Mouse (Mus musculus): ENCODE data around the gene Akt1. TPM values are rescaled to one million over a fixed set of nuclear protein-coding genes. Genes with fewer than 3 reads are reported as not detected.
A peak's percentile ranks its signal among the peaks of the same experiment; 100 is the strongest.

Akt1 gene
- polyA plus RNA-seq, 1 experiment from 2014 or later: 121 TPM

DNA sequence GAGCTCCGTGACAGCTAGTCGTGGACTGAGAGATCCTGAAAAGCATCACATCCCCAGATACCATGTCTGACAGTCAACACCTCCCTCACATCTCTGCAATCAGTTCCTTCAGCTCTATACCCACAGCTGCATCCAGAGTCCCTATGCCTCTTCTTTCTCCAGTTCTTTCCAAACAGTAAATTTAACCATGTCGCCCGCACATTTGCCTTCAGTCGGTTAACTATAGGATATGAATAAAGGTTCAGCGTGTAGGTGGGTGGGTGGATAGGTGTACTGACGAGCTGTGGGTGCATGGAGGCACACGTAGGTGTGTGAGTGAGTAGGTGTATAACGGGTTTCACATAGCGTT, 19.4 kb upstream of the Akt1 start:
- Histone ChIP-seq H3K36me3 (ENCODE audit: control insufficient read depth, insufficient read depth) (no peaks in the 10 kb centered on the region), H3K9me3 (ENCODE audit: control insufficient read depth) (no peaks in the 10 kb centered on the region), H3K4me3 (ENCODE audit: low read depth, low read length) (peak overlapping the region; percentile 58; the same call in 1 of the 2 replicates), H3K4me2 (replicated peaks; ENCODE audit: low read depth) (peak overlapping the region; percentile 85), H3K4me1 (replicated peaks; ENCODE audit: control insufficient read depth, insufficient read depth, low read length) (peaks cover 8% of the 10 kb centered on the region; the same call in 1 of the 2 replicates), H3K27me3 (replicated peaks; ENCODE audit: control insufficient read depth, insufficient read depth, low read length) (no peaks in the 10 kb centered on the region), H3K27ac (ENCODE audit: low read depth, low read length) (0 out of 2 replicates have a peak overlapping the region, but pooled peaks have one; percentile 65), H3K9ac (ENCODE audit: low read depth, low read length) (peak overlapping the region; percentile 88; the same call in 1 of the 2 replicates)
- 82% methylated on average over 10 of the region's 10 CpGs for WGBS
- ATAC-seq: no peak
- no peak for TF ChIP-seq CTCF (IDR thresholded peaks at IDR 0.05; ENCODE audit: low read depth)

DNA sequence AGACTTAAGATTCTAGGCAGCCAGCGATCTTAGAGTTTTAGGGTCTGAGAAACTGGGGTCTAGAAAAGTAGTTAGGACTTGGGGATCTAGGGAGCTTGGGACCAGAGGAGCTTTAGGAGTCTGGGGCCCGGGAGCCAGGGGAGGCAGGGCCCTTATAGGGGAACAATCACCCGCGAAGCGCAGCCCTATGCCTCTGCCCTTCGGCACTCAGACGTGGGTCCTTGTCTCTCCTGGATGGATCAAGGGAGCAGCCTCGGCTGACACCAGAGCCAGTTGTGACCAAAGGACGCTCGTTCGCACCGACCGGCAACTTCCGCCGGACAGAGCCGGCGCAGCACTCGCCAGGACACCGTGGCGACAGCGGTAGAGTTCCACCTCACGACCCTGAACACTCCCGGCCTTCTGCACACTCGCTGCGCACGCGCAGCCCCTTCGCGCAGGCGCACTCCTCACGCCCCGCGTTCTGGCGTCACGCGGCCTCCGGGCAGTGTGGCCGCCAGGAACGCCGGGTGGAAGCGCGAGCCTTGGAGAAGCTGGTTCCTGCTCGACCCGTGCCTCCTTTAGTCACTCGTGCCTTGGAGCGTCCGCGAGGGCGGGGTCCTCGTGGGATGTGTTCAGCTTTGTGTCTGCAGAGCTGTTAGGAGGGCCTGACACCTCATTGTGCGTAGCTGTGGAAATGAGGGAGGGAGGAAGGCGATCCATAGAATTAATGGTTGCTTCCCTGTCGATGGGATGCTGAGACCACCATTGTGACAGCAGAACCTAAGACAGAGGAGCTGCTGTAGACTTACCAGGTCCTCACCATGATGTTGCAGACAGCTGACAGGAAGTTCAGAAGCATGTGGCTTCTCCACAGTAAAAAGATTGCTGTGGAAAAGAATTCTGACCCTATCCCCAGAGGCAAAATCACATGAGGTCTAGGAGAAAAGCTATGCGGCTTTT, 18.8 kb upstream of the Akt1 start:
- Histone ChIP-seq H3K36me3 (ENCODE audit: control insufficient read depth, insufficient read depth) (no peaks in the 10 kb centered on the region), H3K4me3 (ENCODE audit: low read depth, low read length) (peak overlapping the region; percentile 58), H3K4me2 (replicated peaks; ENCODE audit: low read depth) (peak overlapping the region; percentile 85), H3K27me3 (replicated peaks; ENCODE audit: control insufficient read depth, insufficient read depth, low read length) (no peaks in the 10 kb centered on the region), H3K9ac (ENCODE audit: low read depth, low read length) (peak overlapping the region; percentile 88), H3K27ac (ENCODE audit: low read depth, low read length) (peak overlapping the region; percentile 65), H3K4me1 (replicated peaks; ENCODE audit: control insufficient read depth, insufficient read depth, low read length) (peaks cover 8% of the 10 kb centered on the region; the same call in 1 of the 2 replicates), H3K9me3 (ENCODE audit: control insufficient read depth) (no peaks in the 10 kb centered on the region)
- TF ChIP-seq CTCF (IDR thresholded peaks at IDR 0.05; ENCODE audit: low read depth): no peak
- ATAC-seq: peak; percentile 94
- WGBS: 2% methylated on average over 54 of the region's 54 CpGs

DNA sequence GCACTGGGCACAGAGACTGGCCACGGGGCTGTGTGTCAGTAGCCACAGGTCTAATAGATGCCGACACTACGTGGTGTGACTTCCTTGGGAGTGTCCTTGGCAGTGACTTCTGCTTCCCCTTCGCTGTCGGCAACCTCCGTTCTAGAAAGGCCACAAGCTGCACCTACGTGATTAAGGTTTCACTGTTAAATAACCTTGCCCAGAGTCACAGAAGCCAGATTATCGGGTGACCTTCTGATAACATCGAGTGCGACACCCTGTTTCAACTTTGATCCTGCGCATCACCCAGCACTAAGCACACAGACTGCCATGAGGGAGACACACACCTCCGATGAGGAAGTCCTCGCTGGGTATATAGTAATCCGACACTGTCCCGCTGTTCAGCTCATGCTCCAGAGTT, 13.8 kb upstream of the Akt1 start:
- Histone ChIP-seq H3K9me3 (ENCODE audit: control insufficient read depth) (no peaks in the 10 kb centered on the region), H3K4me1 (replicated peaks; ENCODE audit: control insufficient read depth, insufficient read depth, low read length) (0 out of 2 replicates have a peak, but pooled peaks cover 5% of the 10 kb centered on the region), H3K4me2 (replicated peaks; ENCODE audit: low read depth) (peak overlapping the region; percentile 37; the same call in 1 of the 2 replicates), H3K9ac (ENCODE audit: low read depth, low read length) (no peak overlapping the region), H3K27ac (ENCODE audit: low read depth, low read length) (no peak overlapping the region), H3K4me3 (ENCODE audit: low read depth, low read length) (no peak overlapping the region), H3K36me3 (ENCODE audit: control insufficient read depth, insufficient read depth) (no peaks in the 10 kb centered on the region), H3K27me3 (replicated peaks; ENCODE audit: control insufficient read depth, insufficient read depth, low read length) (no peaks in the 10 kb centered on the region)
- WGBS: 28% methylated on average over 15 of the region's 15 CpGs
- TF ChIP-seq CTCF (IDR thresholded peaks at IDR 0.05; ENCODE audit: low read depth): no peak
- peak; percentile 52 for ATAC-seq

DNA sequence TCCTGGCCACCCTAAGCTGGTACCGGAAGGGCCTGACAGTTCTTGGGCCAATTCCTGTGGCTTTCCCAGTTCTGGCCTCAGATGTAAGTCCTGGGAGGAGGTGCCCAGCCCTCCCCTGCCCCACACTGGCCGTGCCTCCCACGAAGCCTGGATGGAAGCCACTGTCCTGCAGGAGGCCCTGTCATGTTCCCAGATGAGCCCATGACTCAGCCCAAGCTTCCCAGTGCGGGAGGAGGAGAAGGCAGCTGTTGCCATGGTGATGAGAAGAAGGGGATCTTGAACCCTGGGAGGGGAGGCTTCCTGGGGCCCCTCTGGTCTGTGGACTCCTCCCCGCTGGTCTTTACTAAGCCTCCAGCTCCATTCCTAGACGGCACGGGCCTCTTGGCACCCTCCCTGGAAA, 8.7 kb upstream of the Akt1 start:
- no peaks in the 10 kb centered on the region for H3K27me3 ChIP-seq (replicated peaks; ENCODE audit: control insufficient read depth, insufficient read depth, low read length)
- no peak overlapping the region for H3K27ac ChIP-seq (ENCODE audit: low read depth, low read length)
- 0 out of 2 replicates have a peak, but pooled peaks cover 3% of the 10 kb centered on the region for H3K4me1 ChIP-seq (replicated peaks; ENCODE audit: control insufficient read depth, insufficient read depth, low read length)
- ATAC-seq: no peak
- H3K36me3 ChIP-seq (ENCODE audit: control insufficient read depth, insufficient read depth): peaks cover 17% of the 10 kb centered on the region
- H3K4me3 ChIP-seq (ENCODE audit: low read depth, low read length): no peak overlapping the region
- no peak overlapping the region for H3K4me2 ChIP-seq (replicated peaks; ENCODE audit: low read depth)
- no peak for TF ChIP-seq CTCF (IDR thresholded peaks at IDR 0.05; ENCODE audit: low read depth)
- H3K9me3 ChIP-seq (ENCODE audit: control insufficient read depth): no peaks in the 10 kb centered on the region
- no peak overlapping the region for H3K9ac ChIP-seq (ENCODE audit: low read depth, low read length)
- 62% methylated on average over 7 of the region's 7 CpGs for WGBS

DNA sequence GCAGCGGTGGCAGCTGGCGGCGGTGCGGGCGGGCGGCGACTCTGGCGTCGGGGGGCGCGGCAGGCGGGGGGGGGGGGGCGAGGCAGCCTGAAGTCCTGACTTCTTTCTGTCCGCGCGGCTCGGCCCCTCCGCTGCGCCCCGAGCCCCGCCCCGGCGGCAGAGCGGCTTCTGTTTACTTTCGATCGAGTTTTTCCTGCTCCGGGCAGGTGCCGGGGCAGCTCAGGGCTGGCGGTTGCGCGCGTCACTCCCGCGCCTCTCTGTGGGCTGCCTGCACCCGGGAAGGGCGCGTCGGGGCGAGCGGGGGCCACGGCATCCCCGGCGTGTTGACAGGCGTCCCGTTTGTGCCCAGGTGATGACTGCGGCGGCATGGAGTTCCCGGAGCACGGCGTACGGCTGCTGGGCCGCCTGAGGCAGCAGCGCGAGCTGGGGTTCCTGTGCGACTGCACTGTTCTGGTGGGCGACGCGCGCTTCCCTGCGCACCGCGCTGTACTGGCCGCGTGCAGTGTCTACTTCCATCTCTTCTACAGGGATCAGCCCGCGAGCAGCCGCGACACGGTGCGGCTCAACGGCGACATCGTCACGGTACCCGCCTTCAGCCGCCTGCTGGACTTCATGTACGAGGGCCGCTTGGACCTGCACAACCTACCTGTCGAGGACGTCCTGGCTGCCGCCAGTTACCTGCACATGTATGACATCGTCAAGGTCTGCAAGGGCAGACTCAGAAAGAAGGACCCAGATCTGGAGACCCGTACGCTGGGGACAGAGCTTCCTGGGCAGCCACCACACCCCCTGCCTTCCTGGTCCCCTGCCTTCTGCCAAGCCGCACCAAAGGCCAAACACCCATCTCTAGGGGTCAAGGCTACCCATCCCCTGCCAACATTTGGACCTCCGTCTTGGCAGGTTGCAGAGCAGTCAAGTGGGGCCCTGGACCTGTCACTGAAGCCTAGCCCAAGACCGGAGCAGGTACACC, 4.6 kb upstream of the Akt1 start:
- 8% methylated on average over 75 of the region's 87 CpGs for WGBS
- peak overlapping the region; percentile 71 for H3K9ac ChIP-seq (ENCODE audit: low read depth, low read length)
- ATAC-seq: peak; percentile 65
- H3K27me3 ChIP-seq (replicated peaks; ENCODE audit: control insufficient read depth, insufficient read depth, low read length): no peaks in the 10 kb centered on the region
- no peaks in the 10 kb centered on the region for H3K9me3 ChIP-seq (ENCODE audit: control insufficient read depth)
- TF ChIP-seq CTCF (IDR thresholded peaks at IDR 0.05; ENCODE audit: low read depth): 0 out of 2 replicates have a peak, but pooled peaks have one; percentile 24
- H3K36me3 ChIP-seq (ENCODE audit: control insufficient read depth, insufficient read depth): peaks cover 17% of the 10 kb centered on the region
- 0 out of 2 replicates have a peak, but pooled peaks cover 7% of the 10 kb centered on the region for H3K4me1 ChIP-seq (replicated peaks; ENCODE audit: control insufficient read depth, insufficient read depth, low read length)
- H3K4me3 ChIP-seq (ENCODE audit: low read depth, low read length): peak overlapping the region; percentile 65
- peak overlapping the region; percentile 90 for H3K27ac ChIP-seq (ENCODE audit: low read depth, low read length)
- peak overlapping the region; percentile 91 for H3K4me2 ChIP-seq (replicated peaks; ENCODE audit: low read depth)
